Mouse (Mus musculus): ENCODE results near the gene Terf2. TPM values are rescaled to one million over a fixed set of nuclear protein-coding genes. Genes with fewer than 3 reads are reported as not detected.

The Terf2 gene
- polyA plus RNA-seq, 1 experiment from 2014 or later, result 29.7 TPM

- Histone ChIP-seq H3K4me1 (no peaks in the 10 kb centered on the region), H3K4me3 (no peak overlapping the region), H3K27ac (no peak overlapping the region), H3K9ac (no peak overlapping the region), H3K27me3 (replicated peaks) (no peaks in the 10 kb centered on the region), H3K36me3 (replicated peaks) (no peaks in the 10 kb centered on the region), H3K4me2 (no peak overlapping the region), H3K9me3 (no peaks in the 10 kb centered on the region)
- WGBS, result 76% methylated on average over 8 of the region's 8 CpGs
- ATAC-seq (replicated peaks), result no peak
Observed at GRCm38 (mm10) chr8:107124343-107124742, 28.0 kb upstream of the Terf2 start.

DNA sequence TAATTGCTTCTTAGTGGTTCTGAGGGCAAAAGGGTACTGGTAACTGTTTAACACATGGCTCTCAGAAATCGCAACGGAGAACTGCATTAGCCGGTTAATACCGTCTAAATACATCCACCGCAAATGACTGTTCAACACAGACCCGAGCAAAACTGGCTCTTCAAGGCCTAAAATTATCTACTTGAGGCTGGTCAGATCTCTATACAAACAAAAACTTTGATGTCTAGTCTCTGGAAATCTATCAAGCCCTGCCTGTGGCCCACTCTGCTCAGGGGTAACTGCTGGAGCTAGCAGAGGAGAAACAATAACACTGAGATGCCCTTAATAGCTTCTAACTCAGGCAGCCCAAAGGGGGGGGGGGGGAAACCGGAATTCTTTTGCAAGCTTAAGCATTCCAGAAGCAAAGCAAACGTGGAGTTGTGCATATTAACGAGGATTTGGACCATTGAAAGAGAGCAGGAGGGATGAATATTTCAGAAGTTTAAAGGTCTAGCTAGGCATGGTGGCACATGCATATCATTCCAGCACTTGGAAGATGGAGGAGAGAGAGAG lies 26.8 kb upstream of the Terf2 start:
- WGBS, result 16% methylated on average over 9 of the region's 9 CpGs
- no peak overlapping the region for H3K9ac ChIP-seq
- no peak overlapping the region for H3K4me3 ChIP-seq
- no peaks in the 10 kb centered on the region for H3K36me3 ChIP-seq (replicated peaks)
- H3K27ac ChIP-seq, result no peak overlapping the region
- no peaks in the 10 kb centered on the region for H3K4me1 ChIP-seq
- ATAC-seq (replicated peaks), result no peak
- H3K9me3 ChIP-seq, result no peaks in the 10 kb centered on the region
- no peak overlapping the region for H3K4me2 ChIP-seq
- H3K27me3 ChIP-seq (replicated peaks), result no peaks in the 10 kb centered on the region

- no peak for ATAC-seq (replicated peaks)
- Histone ChIP-seq H3K4me3 (no peak overlapping the region), H3K4me1 (no peaks in the 10 kb centered on the region), H3K27me3 (replicated peaks) (no peaks in the 10 kb centered on the region), H3K27ac (no peak overlapping the region), H3K4me2 (no peak overlapping the region), H3K9ac (no peak overlapping the region), H3K9me3 (no peaks in the 10 kb centered on the region), H3K36me3 (replicated peaks) (no peaks in the 10 kb centered on the region)
- WGBS, result 90% methylated on average over 7 of the region's 7 CpGs
Observed at GRCm38 (mm10) chr8:107121681-107122291, 25.4 kb upstream of the Terf2 start.

GRCm38 (mm10) chr8:107120806-107121205 lies 24.5 kb upstream of the Terf2 start:
- no peak for ATAC-seq (replicated peaks)
- Histone ChIP-seq H3K9me3 (no peaks in the 10 kb centered on the region), H3K4me2 (no peak overlapping the region), H3K27ac (no peak overlapping the region), H3K36me3 (replicated peaks) (no peaks in the 10 kb centered on the region), H3K4me1 (0 out of 2 replicates have a peak, but pooled peaks cover 2% of the 10 kb centered on the region), H3K4me3 (no peak overlapping the region), H3K27me3 (replicated peaks) (no peaks in the 10 kb centered on the region), H3K9ac (no peak overlapping the region)

- ATAC-seq (replicated peaks), result no peak
- WGBS, result 75% methylated on average over 9 of the region's 9 CpGs
- Histone ChIP-seq H3K4me3 (no peak overlapping the region), H3K4me2 (no peak overlapping the region), H3K27me3 (replicated peaks) (no peaks in the 10 kb centered on the region), H3K27ac (no peak overlapping the region), H3K9ac (no peak overlapping the region), H3K9me3 (no peaks in the 10 kb centered on the region), H3K36me3 (replicated peaks) (no peaks in the 10 kb centered on the region), H3K4me1 (0 out of 2 replicates have a peak, but pooled peaks cover 2% of the 10 kb centered on the region)
Observed at GRCm38 (mm10) chr8:107119412-107119811, 23.1 kb upstream of the Terf2 start.

DNA sequence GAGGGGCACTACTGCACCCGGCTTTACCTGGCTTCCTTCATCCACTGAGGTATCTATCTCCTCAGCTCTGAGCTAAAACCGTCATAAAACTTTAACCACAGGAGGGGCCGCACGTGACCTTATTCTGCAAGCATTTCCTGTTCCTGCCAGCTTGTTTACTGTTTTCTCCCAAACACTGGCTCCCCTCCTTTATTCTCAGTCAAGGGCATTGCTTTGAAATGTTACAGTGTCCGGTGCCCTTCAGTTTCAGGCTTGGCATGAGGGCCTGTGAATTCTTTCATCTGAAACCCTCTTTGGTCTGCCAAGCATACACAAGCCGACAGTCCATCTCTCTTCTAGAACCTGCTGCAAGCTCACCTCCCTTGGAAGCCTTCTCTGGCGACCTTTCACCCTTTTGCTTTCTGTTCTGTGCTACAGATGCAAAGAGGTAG lies 22.5 kb upstream of the Terf2 start:
- Histone ChIP-seq H3K4me1 (peaks cover 7% of the 10 kb centered on the region), H3K9ac (no peak overlapping the region), H3K36me3 (replicated peaks) (no peaks in the 10 kb centered on the region), H3K27ac (no peak overlapping the region), H3K27me3 (replicated peaks) (no peaks in the 10 kb centered on the region), H3K4me2 (no peak overlapping the region), H3K9me3 (no peaks in the 10 kb centered on the region), H3K4me3 (no peak overlapping the region)
- ATAC-seq (replicated peaks), result no peak
- WGBS, result 70% methylated on average over 7 of the region's 7 CpGs

- H3K9me3 ChIP-seq, result no peaks in the 10 kb centered on the region
- no peaks in the 10 kb centered on the region for H3K27me3 ChIP-seq (replicated peaks)
- no peak overlapping the region for H3K27ac ChIP-seq
- H3K4me1 ChIP-seq, result peaks cover 8% of the 10 kb centered on the region
- 59% methylated on average over 2 of the region's 2 CpGs for WGBS
- ATAC-seq (replicated peaks), result no peak
- no peaks in the 10 kb centered on the region for H3K36me3 ChIP-seq (replicated peaks)
- H3K9ac ChIP-seq, result no peak overlapping the region
- no peak overlapping the region for H3K4me3 ChIP-seq
- no peak overlapping the region for H3K4me2 ChIP-seq
Observed at GRCm38 (mm10) chr8:107117019-107117418, 20.7 kb upstream of the Terf2 start.

GRCm38 (mm10) chr8:107116023-107116422 lies 19.7 kb upstream of the Terf2 start:
- no peak overlapping the region for H3K4me2 ChIP-seq
- WGBS, result 10% methylated on average over 11 of the region's 11 CpGs
- ATAC-seq (replicated peaks), result no peak
- H3K9ac ChIP-seq, result no peak overlapping the region
- H3K27me3 ChIP-seq (replicated peaks), result no peaks in the 10 kb centered on the region
- no peaks in the 10 kb centered on the region for H3K9me3 ChIP-seq
- H3K4me1 ChIP-seq, result peaks cover 8% of the 10 kb centered on the region
- H3K27ac ChIP-seq, result no peak overlapping the region
- H3K4me3 ChIP-seq, result no peak overlapping the region
- no peaks in the 10 kb centered on the region for H3K36me3 ChIP-seq (replicated peaks)

- ATAC-seq (replicated peaks), result no peak
- Histone ChIP-seq H3K4me2 (no peak overlapping the region), H3K9ac (no peak overlapping the region), H3K9me3 (no peaks in the 10 kb centered on the region), H3K27me3 (replicated peaks) (no peaks in the 10 kb centered on the region), H3K4me3 (no peak overlapping the region), H3K36me3 (replicated peaks) (no peaks in the 10 kb centered on the region), H3K27ac (no peak overlapping the region), H3K4me1 (peaks cover 8% of the 10 kb centered on the region)
- 85% methylated on average over 10 of the region's 10 CpGs for WGBS
Observed at GRCm38 (mm10) chr8:107115008-107115320, 18.6 kb upstream of the Terf2 start.

GRCm38 (mm10) chr8:107114150-107115007 lies 18.0 kb upstream of the Terf2 start:
- WGBS, result 63% methylated on average over 19 of the region's 19 CpGs
- H3K36me3 ChIP-seq (replicated peaks), result no peaks in the 10 kb centered on the region
- H3K4me1 ChIP-seq, result peaks cover 8% of the 10 kb centered on the region
- H3K27ac ChIP-seq, result no peak overlapping the region
- no peak overlapping the region for H3K4me3 ChIP-seq
- no peak overlapping the region for H3K4me2 ChIP-seq
- H3K9me3 ChIP-seq, result no peaks in the 10 kb centered on the region
- H3K27me3 ChIP-seq (replicated peaks), result no peaks in the 10 kb centered on the region
- H3K9ac ChIP-seq, result no peak overlapping the region
- no peak for ATAC-seq (replicated peaks)

GRCm38 (mm10) chr8:107113209-107113608 lies 16.9 kb upstream of the Terf2 start:
- Histone ChIP-seq H3K9ac (no peak overlapping the region), H3K4me3 (no peak overlapping the region), H3K27me3 (replicated peaks) (no peaks in the 10 kb centered on the region), H3K4me2 (no peak overlapping the region), H3K36me3 (replicated peaks) (no peaks in the 10 kb centered on the region), H3K4me1 (peaks cover 8% of the 10 kb centered on the region), H3K9me3 (no peaks in the 10 kb centered on the region), H3K27ac (no peak overlapping the region)
- WGBS, result 51% methylated on average over 4 of the region's 4 CpGs
- ATAC-seq (replicated peaks), result no peak

DNA sequence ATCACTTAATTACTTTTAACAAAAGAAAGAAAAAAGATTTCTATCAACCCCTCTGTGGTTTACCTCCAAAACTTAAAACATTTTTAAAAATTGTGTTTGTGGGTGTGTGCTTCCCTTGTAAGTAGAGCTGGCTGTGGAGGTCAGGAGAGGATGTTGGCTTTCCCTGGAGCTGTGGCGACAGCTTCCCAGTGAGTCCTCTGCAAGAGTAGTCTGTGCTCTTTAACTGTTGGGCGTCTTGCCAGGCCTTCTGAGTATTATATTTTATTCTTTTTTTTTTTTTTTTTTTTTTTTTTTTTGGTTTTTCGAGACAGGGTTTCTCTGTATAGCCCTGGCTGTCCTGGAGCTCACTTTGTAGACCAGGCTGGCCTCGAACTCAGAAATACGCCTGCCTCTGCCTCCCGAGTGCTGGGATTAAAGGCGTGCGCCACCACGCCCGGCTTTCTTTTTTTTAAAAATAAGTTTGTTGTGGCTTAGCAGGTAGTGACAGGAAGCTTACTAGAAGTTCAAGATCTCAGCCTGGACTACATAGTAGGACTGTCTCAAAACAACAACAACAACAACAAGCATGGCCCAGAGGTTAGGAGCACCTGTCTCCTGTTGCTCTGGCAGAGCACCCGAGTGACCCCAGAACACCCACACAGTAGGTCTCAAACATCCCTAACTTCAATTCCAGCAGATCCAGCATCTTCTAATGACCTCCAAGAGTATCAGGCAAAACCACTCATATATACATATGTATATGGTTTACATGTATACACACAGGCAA lies 15.2 kb upstream of the Terf2 start:
- Histone ChIP-seq H3K4me3 (no peak overlapping the region), H3K9ac (no peak overlapping the region), H3K4me1 (peaks cover 8% of the 10 kb centered on the region), H3K27ac (no peak overlapping the region), H3K9me3 (no peaks in the 10 kb centered on the region), H3K4me2 (no peak overlapping the region), H3K27me3 (replicated peaks) (no peaks in the 10 kb centered on the region), H3K36me3 (replicated peaks) (no peaks in the 10 kb centered on the region)
- WGBS, result 89% methylated on average over 10 of the region's 11 CpGs
- ATAC-seq (replicated peaks), result no peak
